Mouse (Mus musculus) limb, embryonic 13.5 days (tissue): ENCODE measurements around the gene Glt28d2. TPM values are rescaled to one million over a fixed set of nuclear protein-coding genes. Genes with fewer than 3 reads are reported as not detected.
A peak's percentile ranks its signal among the peaks of the same experiment; 100 is the strongest.

Experiments used
- ATAC-seq: fragments of 200-750 bp; cut with Nextera tagmentation; 2 replicates; pipeline ENCODE4 v1.8.0; 2017; ENCODE audit warnings: low read depth, moderate number of reproducible peaks, moderate TSS enrichment; ENCODE audit not compliant: low FRiP score
- H3K27ac ChIP-seq: fragments of 300-500 bp; sonication (generic); 2 replicates; pipeline ENCODE4 v1.5.1; 2015; ENCODE audit warnings: inconsistent platforms, mild to moderate bottlenecking, moderate library complexity
- H3K27me3 ChIP-seq: fragments of 300-500 bp; sonication (generic); 2 replicates; pipeline ENCODE4 v1.6.1; 2015; ENCODE audit warnings: mild to moderate bottlenecking, inconsistent platforms
- H3K36me3 ChIP-seq: fragments of 300-500 bp; sonication (generic); 2 replicates; pipeline ENCODE4 v1.6.1; 2015; ENCODE audit warnings: inconsistent platforms, mild to moderate bottlenecking, moderate library complexity
- H3K4me1 ChIP-seq: fragments of 300-500 bp; sonication (generic); 2 replicates; pipeline ENCODE4 v1.6.1; 2015; ENCODE audit warnings: inconsistent platforms
- H3K4me2 ChIP-seq: fragments of 300-500 bp; sonication (generic); replicated peaks from 2 replicates; pipeline ENCODE4 v1.6.1; 2015; ENCODE audit warnings: inconsistent platforms, mild to moderate bottlenecking, moderate library complexity
- H3K4me3 ChIP-seq: fragments of 300-500 bp; sonication (generic); 2 replicates; pipeline ENCODE4 v1.5.1; 2015; ENCODE audit warnings: moderate library complexity, mild to moderate bottlenecking, inconsistent platforms
- H3K9ac ChIP-seq: fragments of 300-500 bp; sonication (generic); 2 replicates; pipeline ENCODE4 v1.6.1; 2015; ENCODE audit warnings: mild to moderate bottlenecking, inconsistent platforms
- H3K9me3 ChIP-seq: fragments of 300-500 bp; sonication (generic); 2 replicates; pipeline ENCODE4 v1.6.1; 2016; ENCODE audit warnings: inconsistent platforms
- WGBS: fragments of 180-500 bp; shearing (Covaris S2); methylation state at CpG from one replicate; pipeline ENCODE4 v1.1.7; 2015; 5-methylcytosine and 5-hydroxymethylcytosine counted together
- polyA plus RNA-seq: library from polyadenylated mRNA; unstranded; fragments of >200 nt; fragmentation: Nextera tagmentation; extraction: Ambion mirVana; gene quantifications from 2 replicates; pipeline ENCODE4 v1.2.1, GENCODE M21; 2015

Glt28d2 gene
- polyA plus RNA-seq, 1 experiment from 2014 or later = 1.7 TPM

DNA sequence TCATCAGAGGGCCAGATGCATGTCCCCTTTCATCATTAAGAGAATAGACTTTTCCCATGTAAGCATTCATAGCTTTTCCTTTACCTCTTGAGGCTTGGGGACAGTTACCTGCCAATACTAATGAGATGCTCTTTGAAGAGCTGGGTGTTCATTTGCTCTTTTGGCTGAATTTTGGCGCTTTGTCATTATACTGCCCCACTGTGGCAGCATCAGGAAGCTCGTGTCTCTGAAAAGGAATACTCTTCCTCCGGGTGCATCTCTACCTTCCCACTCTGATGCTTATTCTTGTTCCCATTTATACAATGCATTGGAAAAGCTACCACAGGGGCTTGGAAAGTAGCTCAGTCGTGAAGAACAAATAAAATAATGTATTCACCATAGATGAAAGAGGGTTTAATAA is 30.3 kb upstream of the Glt28d2 start:
- H3K27ac ChIP-seq = no peak overlapping the region
- H3K4me1 ChIP-seq = no peaks in the 10 kb centered on the region
- no peaks in the 10 kb centered on the region for H3K27me3 ChIP-seq
- no peaks in the 10 kb centered on the region for H3K9me3 ChIP-seq
- no peak for ATAC-seq
- H3K4me3 ChIP-seq = no peak overlapping the region
- no peak overlapping the region for H3K4me2 ChIP-seq
- H3K9ac ChIP-seq = no peak overlapping the region
- H3K36me3 ChIP-seq = no peaks in the 10 kb centered on the region
- WGBS = 15% methylated on average over 4 of the region's 4 CpGs

DNA sequence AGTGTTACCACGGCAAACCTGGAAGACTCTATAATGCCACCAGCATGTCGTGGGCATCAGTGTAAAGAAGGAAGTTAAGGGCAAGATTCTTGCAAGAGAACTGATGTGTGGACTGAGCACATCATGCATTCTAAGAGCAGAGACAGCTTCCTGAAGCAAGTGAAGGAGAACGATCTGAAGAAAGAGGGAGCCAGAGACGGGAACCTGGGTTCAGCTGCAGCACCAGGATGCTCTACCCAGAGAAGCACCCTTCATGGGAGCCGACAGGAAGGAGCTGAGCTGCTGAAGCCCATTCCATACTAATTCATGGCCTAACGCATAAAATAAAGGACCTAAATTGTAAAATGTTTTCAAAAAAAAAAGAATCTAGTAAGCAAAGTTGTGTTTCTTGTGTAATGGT is 27.5 kb upstream of the Glt28d2 start:
- no peak for ATAC-seq
- no peak overlapping the region for H3K27ac ChIP-seq
- H3K4me2 ChIP-seq = no peak overlapping the region
- H3K4me3 ChIP-seq = no peak overlapping the region
- no peaks in the 10 kb centered on the region for H3K9me3 ChIP-seq
- no peak overlapping the region for H3K9ac ChIP-seq
- WGBS = 91% methylated on average over 6 of the region's 6 CpGs
- no peaks in the 10 kb centered on the region for H3K27me3 ChIP-seq
- no peaks in the 10 kb centered on the region for H3K4me1 ChIP-seq
- no peaks in the 10 kb centered on the region for H3K36me3 ChIP-seq

DNA sequence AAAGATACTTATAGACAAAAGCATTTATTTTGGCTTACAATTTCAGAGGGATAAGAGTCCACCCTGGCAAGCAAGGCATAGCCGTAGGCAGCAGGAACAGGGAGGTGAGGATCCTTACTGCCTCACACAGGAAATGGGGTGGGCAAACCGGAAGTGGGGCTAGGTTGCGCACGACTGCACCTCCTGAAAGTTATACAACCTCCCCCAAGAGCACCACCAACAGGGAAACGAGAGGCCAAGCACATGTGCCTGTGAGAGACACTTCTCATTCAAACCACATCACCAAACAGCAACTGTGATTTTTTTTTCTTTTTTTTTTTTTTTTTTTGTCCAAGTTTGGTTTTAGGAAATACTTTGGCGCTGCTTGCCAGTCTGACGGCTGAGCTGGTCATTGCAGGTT is 19.8 kb upstream of the Glt28d2 start:
- Histone ChIP-seq H3K9me3 (no peaks in the 10 kb centered on the region), H3K36me3 (no peaks in the 10 kb centered on the region), H3K27ac (no peak overlapping the region), H3K27me3 (no peaks in the 10 kb centered on the region), H3K4me2 (no peak overlapping the region), H3K9ac (no peak overlapping the region), H3K4me1 (no peaks in the 10 kb centered on the region), H3K4me3 (no peak overlapping the region)
- WGBS = 82% methylated on average over 7 of the region's 7 CpGs
- no peak for ATAC-seq

DNA sequence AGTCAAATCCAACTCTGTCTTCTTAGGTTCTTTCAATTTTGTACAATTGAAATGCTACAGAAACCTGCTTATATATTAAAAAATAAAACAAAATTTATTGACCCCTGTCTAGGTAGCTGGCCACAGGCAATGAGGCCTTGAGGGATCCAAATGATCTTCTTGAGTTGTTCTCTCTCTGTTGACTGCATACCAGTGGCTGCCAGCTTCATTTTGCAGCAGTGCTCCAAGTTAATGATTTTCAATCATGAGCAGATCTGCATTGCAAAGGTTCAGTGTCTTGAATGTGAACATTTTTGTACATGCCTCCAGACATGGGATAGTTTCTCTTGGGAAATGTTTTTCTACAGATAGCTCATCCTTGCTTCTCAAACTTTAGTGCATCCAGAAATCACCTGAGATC is 17.1 kb upstream of the Glt28d2 start:
- Histone ChIP-seq H3K27ac (no peak overlapping the region), H3K36me3 (no peaks in the 10 kb centered on the region), H3K27me3 (no peaks in the 10 kb centered on the region), H3K9me3 (no peaks in the 10 kb centered on the region), H3K4me2 (no peak overlapping the region), H3K4me3 (no peak overlapping the region), H3K9ac (no peak overlapping the region), H3K4me1 (no peaks in the 10 kb centered on the region)
- ATAC-seq = no peak

DNA sequence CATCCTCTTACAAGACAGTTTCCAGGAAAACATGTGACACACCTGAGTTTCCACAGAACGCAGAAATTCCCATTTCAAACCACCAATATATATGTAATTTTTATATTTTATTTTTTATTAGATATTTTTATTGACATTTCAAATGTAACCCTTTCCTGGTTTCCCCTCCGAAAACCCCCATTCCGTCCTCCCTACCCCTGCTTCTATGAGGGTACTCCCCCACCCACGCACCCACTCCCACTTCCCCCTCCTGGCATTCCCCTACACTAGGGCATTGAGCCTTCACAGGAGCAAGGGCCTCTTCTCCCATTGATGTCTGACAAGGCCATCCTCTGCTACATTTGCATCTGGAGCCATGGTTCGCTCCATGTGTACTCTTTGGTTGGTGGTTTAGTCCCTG is 7.7 kb upstream of the Glt28d2 start:
- Histone ChIP-seq H3K4me2 (no peak overlapping the region), H3K9ac (no peak overlapping the region), H3K27me3 (no peaks in the 10 kb centered on the region), H3K4me1 (no peaks in the 10 kb centered on the region), H3K9me3 (no peaks in the 10 kb centered on the region), H3K27ac (no peak overlapping the region), H3K36me3 (no peaks in the 10 kb centered on the region), H3K4me3 (no peak overlapping the region)
- ATAC-seq = no peak
- whole genome bisulfite sequencing = 93% methylated on average over 5 of the region's 5 CpGs

DNA sequence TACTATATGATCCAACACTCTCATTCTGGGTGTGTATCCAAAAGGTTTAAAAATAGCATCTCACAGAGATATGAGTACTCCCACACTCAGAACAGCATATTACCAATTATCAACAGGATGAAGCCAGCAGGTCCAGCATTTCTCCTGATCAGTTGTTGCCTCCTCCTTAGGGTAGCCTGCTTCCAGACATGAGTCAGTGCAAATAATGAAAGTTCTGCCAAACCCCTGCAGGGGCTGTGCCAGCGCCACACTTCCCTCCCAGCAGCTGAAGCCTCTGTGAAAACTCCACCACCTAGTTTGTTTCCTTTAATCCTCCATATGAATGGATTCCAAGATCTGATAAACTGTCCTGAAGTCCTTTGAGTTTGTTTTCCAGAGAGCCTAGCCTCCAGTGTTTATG is 4.3 kb upstream of the Glt28d2 start:
- WGBS = 66% methylated on average over 1 of the region's 1 CpGs
- H3K4me3 ChIP-seq = no peak overlapping the region
- peaks cover 9% of the 10 kb centered on the region for H3K4me1 ChIP-seq
- H3K27me3 ChIP-seq = peaks cover 9% of the 10 kb centered on the region; the same call in 1 of the 2 replicates
- no peak overlapping the region for H3K4me2 ChIP-seq
- no peaks in the 10 kb centered on the region for H3K36me3 ChIP-seq
- no peaks in the 10 kb centered on the region for H3K9me3 ChIP-seq
- no peak overlapping the region for H3K27ac ChIP-seq
- no peak for ATAC-seq
- no peak overlapping the region for H3K9ac ChIP-seq

DNA sequence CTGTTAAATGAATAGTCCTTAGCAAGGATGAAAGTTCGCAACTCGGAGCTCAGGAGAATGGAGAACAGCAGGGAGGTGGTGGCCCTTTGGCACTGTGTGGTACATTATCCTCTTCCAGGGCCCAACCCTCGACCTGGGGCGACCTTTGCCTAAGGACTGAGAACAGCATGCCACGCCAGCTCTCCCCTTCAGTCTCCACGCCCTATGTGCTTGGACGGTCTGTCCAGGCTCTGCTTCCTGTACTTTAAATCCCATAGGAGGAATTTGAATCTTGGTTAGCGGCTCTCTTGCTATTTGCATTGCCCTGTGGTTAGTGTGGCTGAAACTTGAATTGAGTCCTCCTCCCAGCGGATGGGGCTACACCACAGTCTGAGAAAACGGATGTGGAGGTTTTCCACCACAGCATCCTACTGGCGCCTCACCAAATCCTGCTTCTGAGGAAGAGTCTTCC is 930 bp upstream of the Glt28d2 start:
- H3K4me3 ChIP-seq = peak overlapping the region; percentile 61
- H3K9ac ChIP-seq = peak overlapping the region; percentile 69; the same call in 1 of the 2 replicates
- no peaks in the 10 kb centered on the region for H3K36me3 ChIP-seq
- H3K27me3 ChIP-seq = peaks cover 12% of the 10 kb centered on the region; the same call in 1 of the 2 replicates
- H3K27ac ChIP-seq = 0 out of 2 replicates have a peak overlapping the region, but pooled peaks have one; percentile 33
- H3K4me2 ChIP-seq = peak overlapping the region; percentile 86
- 15% methylated on average over 11 of the region's 11 CpGs for WGBS
- ATAC-seq = no peak
- H3K9me3 ChIP-seq = no peaks in the 10 kb centered on the region
- peaks cover 17% of the 10 kb centered on the region for H3K4me1 ChIP-seq

DNA sequence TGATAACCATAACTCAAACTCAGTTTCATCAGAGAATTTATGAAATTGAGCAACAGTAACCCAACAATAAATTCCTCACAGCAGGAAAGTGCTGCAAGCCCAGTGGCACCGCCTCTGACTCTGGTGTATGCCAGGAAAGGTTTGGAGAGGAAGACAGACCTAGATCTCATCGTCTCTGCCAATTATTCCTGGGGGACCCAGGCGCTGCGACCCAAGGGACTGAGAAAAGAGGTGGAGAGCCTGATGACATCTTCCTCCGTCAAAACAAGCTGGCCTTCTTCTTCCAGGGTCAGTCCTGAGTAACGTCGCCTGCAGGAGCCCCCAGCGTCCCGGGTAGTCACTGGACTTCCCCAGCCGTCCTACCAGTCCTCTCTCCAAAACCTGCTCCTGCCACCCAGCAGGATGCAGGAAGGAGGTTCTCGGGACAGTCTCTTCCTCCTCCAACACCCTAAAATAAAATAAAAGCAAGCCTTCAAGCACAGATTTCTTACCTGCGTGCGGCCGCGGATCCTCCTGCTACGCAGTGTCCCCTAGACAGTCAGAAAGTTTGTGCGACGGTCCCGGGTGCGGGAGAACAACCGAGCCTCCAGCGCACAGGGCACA is 579 bp downstream of the Glt28d2 start:
- ATAC-seq = peak; percentile 4; the same call in 1 of the 2 replicates
- WGBS = 4% methylated on average over 22 of the region's 22 CpGs
- H3K4me1 ChIP-seq = peaks cover 17% of the 10 kb centered on the region
- no peaks in the 10 kb centered on the region for H3K36me3 ChIP-seq
- H3K9ac ChIP-seq = peak overlapping the region; percentile 69
- H3K4me3 ChIP-seq = peak overlapping the region; percentile 61
- peak overlapping the region; percentile 86 for H3K4me2 ChIP-seq
- H3K9me3 ChIP-seq = no peaks in the 10 kb centered on the region
- H3K27me3 ChIP-seq = peaks cover 12% of the 10 kb centered on the region; the same call in 1 of the 2 replicates
- H3K27ac ChIP-seq = peak overlapping the region; percentile 3; the same call in 1 of the 2 replicates

DNA sequence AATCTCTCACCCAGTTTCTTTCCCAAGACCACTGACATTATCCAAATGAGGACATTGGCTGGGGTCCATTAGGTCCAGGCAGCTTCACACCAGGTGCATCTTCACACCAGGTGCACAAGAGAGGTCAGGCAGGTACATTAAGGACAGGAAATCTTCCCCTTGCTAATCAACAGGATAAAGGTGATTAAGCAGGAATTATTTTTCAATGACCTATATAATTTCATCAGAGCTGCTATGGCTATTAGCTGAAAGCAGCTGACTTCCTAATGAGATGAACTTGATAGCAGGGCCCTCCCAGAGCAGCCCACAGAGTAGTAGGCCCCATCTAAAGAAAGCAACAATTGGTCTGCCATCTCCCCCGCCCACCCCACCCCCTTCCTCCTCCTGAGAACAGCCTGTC is 1.4 kb downstream of the Glt28d2 start:
- Histone ChIP-seq H3K4me1 (peaks cover 17% of the 10 kb centered on the region), H3K9me3 (no peaks in the 10 kb centered on the region), H3K4me2 (peak overlapping the region; percentile 86), H3K27ac (no peak overlapping the region), H3K9ac (no peak overlapping the region), H3K27me3 (peaks cover 12% of the 10 kb centered on the region; the same call in 1 of the 2 replicates), H3K36me3 (no peaks in the 10 kb centered on the region), H3K4me3 (0 out of 2 replicates have a peak overlapping the region, but pooled peaks have one; percentile 61)
- 52% methylated on average over 1 of the region's 1 CpGs for WGBS
- ATAC-seq = no peak

DNA sequence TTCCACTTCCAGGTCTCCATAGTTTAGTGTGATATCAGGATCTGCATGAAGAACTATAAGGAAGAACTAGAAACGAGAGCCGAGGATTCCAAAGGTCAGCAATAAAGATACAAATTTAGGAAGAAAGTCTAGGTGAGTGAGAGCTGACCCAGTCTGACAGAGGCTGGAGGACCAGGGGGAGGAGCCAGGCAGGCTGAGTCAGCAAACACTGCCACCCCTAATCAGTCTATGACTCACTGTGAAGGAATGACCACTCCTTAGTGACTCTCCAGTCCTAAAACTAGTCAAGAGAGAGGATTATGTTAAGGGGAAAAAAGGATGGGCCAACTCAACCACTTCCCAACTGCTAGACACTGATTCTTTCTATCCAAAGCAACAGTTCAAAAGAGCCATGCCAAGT is 6.6 kb downstream of the Glt28d2 start:
- no peak for ATAC-seq
- Histone ChIP-seq H3K4me3 (no peak overlapping the region), H3K4me2 (no peak overlapping the region), H3K36me3 (no peaks in the 10 kb centered on the region), H3K27ac (no peak overlapping the region), H3K9me3 (no peaks in the 10 kb centered on the region), H3K27me3 (no peaks in the 10 kb centered on the region), H3K9ac (no peak overlapping the region), H3K4me1 (no peaks in the 10 kb centered on the region)
- WGBS = 89% methylated on average over 2 of the region's 2 CpGs

DNA sequence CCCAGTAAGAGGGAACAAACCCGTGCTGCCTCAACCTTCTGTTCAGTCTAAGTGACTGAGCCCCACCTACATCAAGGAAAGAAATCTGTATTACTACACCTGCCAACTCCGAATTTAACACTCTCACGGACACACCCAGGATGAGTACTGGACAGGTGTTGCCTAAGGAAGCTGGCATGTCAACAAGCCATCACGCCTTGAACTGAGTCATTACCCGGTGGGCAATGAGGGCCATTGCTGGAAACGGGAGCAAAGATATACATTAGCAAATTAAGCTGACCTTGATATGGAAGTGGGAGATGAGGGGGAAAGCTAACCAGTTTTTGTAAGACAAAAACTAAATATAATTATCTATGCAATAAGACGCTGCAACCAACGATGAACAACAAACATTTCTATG is 7.2 kb downstream of the Glt28d2 start:
- H3K9ac ChIP-seq = no peak overlapping the region
- no peak overlapping the region for H3K4me3 ChIP-seq
- 88% methylated on average over 8 of the region's 8 CpGs for WGBS
- no peak overlapping the region for H3K4me2 ChIP-seq
- H3K9me3 ChIP-seq = no peaks in the 10 kb centered on the region
- no peaks in the 10 kb centered on the region for H3K4me1 ChIP-seq
- no peaks in the 10 kb centered on the region for H3K27me3 ChIP-seq
- H3K27ac ChIP-seq = no peak overlapping the region
- ATAC-seq = no peak
- no peaks in the 10 kb centered on the region for H3K36me3 ChIP-seq

DNA sequence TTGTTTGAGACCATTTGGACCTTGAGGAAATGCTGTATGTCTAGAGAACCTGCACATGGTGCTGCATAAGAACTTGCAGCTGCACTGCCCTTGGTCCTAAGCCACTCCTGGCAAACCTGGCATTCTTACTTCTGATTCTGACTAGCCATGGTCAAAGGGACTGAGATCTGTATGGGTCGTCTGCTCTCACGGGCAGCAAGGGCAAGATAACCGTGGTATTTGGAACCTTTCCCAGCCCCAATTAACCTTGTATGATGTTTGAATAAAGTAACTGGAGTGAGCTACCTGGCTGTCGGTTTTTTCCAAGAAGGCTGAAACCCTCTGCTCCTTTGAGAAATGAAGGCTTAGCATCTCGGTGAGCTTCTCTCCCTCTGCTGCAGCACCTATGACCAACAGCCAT is 8.4 kb downstream of the Glt28d2 start:
- Histone ChIP-seq H3K36me3 (no peaks in the 10 kb centered on the region), H3K27me3 (no peaks in the 10 kb centered on the region), H3K4me2 (no peak overlapping the region), H3K9me3 (no peaks in the 10 kb centered on the region), H3K4me1 (no peaks in the 10 kb centered on the region), H3K9ac (no peak overlapping the region), H3K4me3 (no peak overlapping the region), H3K27ac (no peak overlapping the region)
- WGBS = 79% methylated on average over 5 of the region's 5 CpGs
- ATAC-seq = no peak

DNA sequence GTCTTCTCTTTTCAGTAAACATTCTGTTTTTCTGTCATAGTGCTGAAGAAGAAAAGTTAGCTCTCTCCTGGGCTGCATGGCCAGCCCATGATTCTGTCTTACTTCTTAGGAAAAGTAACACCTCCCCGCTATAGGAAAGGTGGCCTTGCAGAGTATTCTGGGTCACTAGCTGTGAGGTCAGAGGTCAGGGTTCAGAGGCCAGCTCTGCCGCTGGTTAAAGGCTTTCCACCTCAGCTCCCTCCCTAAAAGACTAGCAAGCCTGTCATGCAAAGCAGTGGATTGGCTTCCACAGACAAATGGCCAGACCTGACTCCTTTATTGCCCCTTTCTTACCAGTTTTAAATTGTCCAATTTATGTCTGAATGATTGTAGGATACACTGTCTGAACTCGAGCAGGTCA is 23.3 kb downstream of the Glt28d2 start:
- Histone ChIP-seq H3K9me3 (peaks cover 2% of the 10 kb centered on the region; the same call in 1 of the 2 replicates), H3K4me1 (no peaks in the 10 kb centered on the region), H3K9ac (no peak overlapping the region), H3K36me3 (no peaks in the 10 kb centered on the region), H3K27ac (no peak overlapping the region), H3K4me2 (no peak overlapping the region), H3K27me3 (no peaks in the 10 kb centered on the region), H3K4me3 (no peak overlapping the region)
- WGBS = 27% methylated on average over 3 of the region's 3 CpGs
- no peak for ATAC-seq
